Mouse (Mus musculus): ENCODE measurements at regions not wholly inside any gene's neighbourhood (a gene's known extent, or its start where the extent isn't known, plus 50 kb on each side); places are given as distances from the start of the nearest gene placed in this dataset.
"Not testable (repeated sequence)": the region's sequence is repeated elsewhere in the genome, so short reads cannot be mapped to it uniquely, and the experiment has no call there.

- in situ Hi-C loops (cut with MboI; ENCODE audit: low pct_ligation_motif_present, low pct_unique_long_range_greater_than_20kb, low sequenced_read_pairs); H3K4me1 ChIP-seq (ENCODE audit: control insufficient read depth in 1 of 2, insufficient read depth in 2 of 2); H3K27me3 ChIP-seq (replicated peaks); H3K27ac ChIP-seq (ENCODE audit: insufficient read depth, low read depth); H3K79me2 ChIP-seq (replicated peaks; ENCODE audit: control insufficient read depth, extremely low read depth, insufficient read depth, poor library complexity, severe bottlenecking); H3K36me3 ChIP-seq (replicated peaks in 1 of 2; ENCODE audit: control insufficient read depth in 1 of 2, insufficient read depth in 1 of 2, low read length in 1 of 2); DNase-seq (ENCODE audit: extremely low read depth); H3K4me3 ChIP-seq (replicated peaks in 1 of 3; ENCODE audit: low read depth in 2 of 3, low read length in 2 of 3, poor library complexity in 1 of 3); H3K9me3 ChIP-seq (replicated peaks; ENCODE audit: low read length); dilution Hi-C loops (cut with MboI; ENCODE audit: extremely low pct_ligation_motif_present, extremely low pct_unique_long_range_greater_than_20kb, low sequenced_read_pairs); H3K9ac ChIP-seq (ENCODE audit: insufficient read depth, low read depth); H3K4me2 ChIP-seq (ENCODE audit: insufficient read depth, low read depth, poor library complexity, severe bottlenecking): not testable (repeated sequence)
Observed at GRCm38 (mm10) chr14:52821617-52822016, 326.1 kb upstream of the Olfr1507 start.

GRCm38 (mm10) chr14:52811128-52811415, 315.5 kb upstream of the Olfr1507 start:
- dilution Hi-C loops (cut with MboI; ENCODE audit: extremely low pct_ligation_motif_present, extremely low pct_unique_long_range_greater_than_20kb, low sequenced_read_pairs); H3K4me3 ChIP-seq (replicated peaks in 1 of 3; ENCODE audit: low read depth in 2 of 3, low read length in 2 of 3, poor library complexity in 1 of 3); H3K27ac ChIP-seq (ENCODE audit: insufficient read depth, low read depth); in situ Hi-C loops (cut with MboI; ENCODE audit: low pct_ligation_motif_present, low pct_unique_long_range_greater_than_20kb, low sequenced_read_pairs); H3K27me3 ChIP-seq (replicated peaks); H3K79me2 ChIP-seq (replicated peaks; ENCODE audit: control insufficient read depth, extremely low read depth, insufficient read depth, poor library complexity, severe bottlenecking); H3K36me3 ChIP-seq (replicated peaks in 1 of 2; ENCODE audit: control insufficient read depth in 1 of 2, insufficient read depth in 1 of 2, low read length in 1 of 2); H3K9ac ChIP-seq (ENCODE audit: insufficient read depth, low read depth); DNase-seq (ENCODE audit: extremely low read depth); H3K4me2 ChIP-seq (ENCODE audit: insufficient read depth, low read depth, poor library complexity, severe bottlenecking); H3K9me3 ChIP-seq (replicated peaks; ENCODE audit: low read length); H3K4me1 ChIP-seq (ENCODE audit: control insufficient read depth in 1 of 2, insufficient read depth in 2 of 2): not testable (repeated sequence)

- H3K9ac ChIP-seq (ENCODE audit: insufficient read depth, low read depth); H3K9me3 ChIP-seq (replicated peaks; ENCODE audit: low read length); dilution Hi-C loops (cut with MboI; ENCODE audit: extremely low pct_ligation_motif_present, extremely low pct_unique_long_range_greater_than_20kb, low sequenced_read_pairs); H3K27me3 ChIP-seq (replicated peaks); H3K4me3 ChIP-seq (replicated peaks in 1 of 3; ENCODE audit: low read depth in 2 of 3, low read length in 2 of 3, poor library complexity in 1 of 3); H3K4me1 ChIP-seq (ENCODE audit: control insufficient read depth in 1 of 2, insufficient read depth in 2 of 2); H3K79me2 ChIP-seq (replicated peaks; ENCODE audit: control insufficient read depth, extremely low read depth, insufficient read depth, poor library complexity, severe bottlenecking); H3K4me2 ChIP-seq (ENCODE audit: insufficient read depth, low read depth, poor library complexity, severe bottlenecking); H3K36me3 ChIP-seq (replicated peaks in 1 of 2; ENCODE audit: control insufficient read depth in 1 of 2, insufficient read depth in 1 of 2, low read length in 1 of 2); in situ Hi-C loops (cut with MboI; ENCODE audit: low pct_ligation_motif_present, low pct_unique_long_range_greater_than_20kb, low sequenced_read_pairs); H3K27ac ChIP-seq (ENCODE audit: insufficient read depth, low read depth): not testable (repeated sequence)
- DNase-seq (ENCODE audit: extremely low read depth), result peak; percentile 19
- TF ChIP-seq ZNF384 (IDR thresholded peaks at IDR 0.05; ENCODE audit: low read depth, low read length) (peak; percentile 83), CTCF (conservative IDR thresholded peaks at IDR 0.05 in 1 of 2, IDR thresholded peaks at IDR 0.05 in 1 of 2; ENCODE audit: low read depth in 2 of 2, low read length in 2 of 2) (peak; percentile 14 to 51; a peak in 2 of 4 replicates)
Observed at GRCm38 (mm10) chr14:52810275-52811127, 315.0 kb upstream of the Olfr1507 start.

GRCm38 (mm10) chr14:52801705-52802104, 306.2 kb upstream of the Olfr1507 start:
- dilution Hi-C loops (cut with MboI; ENCODE audit: extremely low pct_ligation_motif_present, extremely low pct_unique_long_range_greater_than_20kb, low sequenced_read_pairs); H3K9me3 ChIP-seq (replicated peaks; ENCODE audit: low read length); H3K27me3 ChIP-seq (replicated peaks); H3K4me1 ChIP-seq (ENCODE audit: control insufficient read depth in 1 of 2, insufficient read depth in 2 of 2); H3K4me2 ChIP-seq (ENCODE audit: insufficient read depth, low read depth, poor library complexity, severe bottlenecking); DNase-seq (ENCODE audit: extremely low read depth); H3K4me3 ChIP-seq (replicated peaks in 1 of 3; ENCODE audit: low read depth in 2 of 3, low read length in 2 of 3, poor library complexity in 1 of 3); H3K79me2 ChIP-seq (replicated peaks; ENCODE audit: control insufficient read depth, extremely low read depth, insufficient read depth, poor library complexity, severe bottlenecking); H3K9ac ChIP-seq (ENCODE audit: insufficient read depth, low read depth); in situ Hi-C loops (cut with MboI; ENCODE audit: low pct_ligation_motif_present, low pct_unique_long_range_greater_than_20kb, low sequenced_read_pairs); H3K27ac ChIP-seq (ENCODE audit: insufficient read depth, low read depth); H3K36me3 ChIP-seq (replicated peaks in 1 of 2; ENCODE audit: control insufficient read depth in 1 of 2, insufficient read depth in 1 of 2, low read length in 1 of 2): not testable (repeated sequence)

- H3K4me1 ChIP-seq (ENCODE audit: control insufficient read depth in 1 of 2, insufficient read depth in 2 of 2); H3K4me2 ChIP-seq (ENCODE audit: insufficient read depth, low read depth, poor library complexity, severe bottlenecking); H3K36me3 ChIP-seq (replicated peaks in 1 of 2; ENCODE audit: control insufficient read depth in 1 of 2, insufficient read depth in 1 of 2, low read length in 1 of 2); H3K79me2 ChIP-seq (replicated peaks; ENCODE audit: control insufficient read depth, extremely low read depth, insufficient read depth, poor library complexity, severe bottlenecking); H3K4me3 ChIP-seq (replicated peaks in 1 of 3; ENCODE audit: low read depth in 2 of 3, low read length in 2 of 3, poor library complexity in 1 of 3); H3K9ac ChIP-seq (ENCODE audit: insufficient read depth, low read depth); H3K9me3 ChIP-seq (replicated peaks; ENCODE audit: low read length); dilution Hi-C loops (cut with MboI; ENCODE audit: extremely low pct_ligation_motif_present, extremely low pct_unique_long_range_greater_than_20kb, low sequenced_read_pairs); H3K27ac ChIP-seq (ENCODE audit: insufficient read depth, low read depth); DNase-seq (ENCODE audit: extremely low read depth); in situ Hi-C loops (cut with MboI; ENCODE audit: low pct_ligation_motif_present, low pct_unique_long_range_greater_than_20kb, low sequenced_read_pairs); H3K27me3 ChIP-seq (replicated peaks): not testable (repeated sequence)
Observed at GRCm38 (mm10) chr14:52792600-52792999, 297.1 kb upstream of the Olfr1507 start.
